Mouse (Mus musculus): ENCODE results near the gene Retreg3. TPM values are rescaled to one million over a fixed set of nuclear protein-coding genes. Genes with fewer than 3 reads are reported as not detected.
A peak's percentile ranks its signal among the peaks of the same experiment; 100 is the strongest.

Retreg3 gene
- polyA plus RNA-seq, 1 experiment from 2014 or later: 7.2 TPM

DNA sequence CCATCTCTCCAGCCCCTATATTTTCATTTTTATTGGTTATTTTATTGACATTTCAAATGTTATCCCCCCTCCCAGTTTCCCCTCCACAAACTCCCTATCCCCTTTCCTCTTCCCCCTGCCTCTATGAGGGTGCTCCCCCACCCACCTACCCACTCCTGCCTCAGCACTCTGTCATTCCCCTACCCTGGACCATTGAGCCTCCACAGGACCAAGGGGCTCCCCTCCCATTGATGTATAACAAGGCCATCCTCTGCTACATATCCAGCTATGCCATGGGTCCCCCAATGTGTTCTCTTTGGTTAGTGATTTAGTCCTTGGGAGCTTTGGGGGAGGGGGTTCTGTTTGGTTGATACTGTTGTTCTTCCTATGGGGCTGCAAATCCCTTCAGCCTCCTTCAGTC lies 35.0 kb upstream of the Retreg3 start:
- Histone ChIP-seq H3K27ac (ENCODE audit: low read depth) (no peak overlapping the region), H3K4me2 (ENCODE audit: low read length) (no peak overlapping the region), H3K9me3 (ENCODE audit: control insufficient read depth, low read length) (no peaks in the 10 kb centered on the region), H3K4me3 (ENCODE audit: low read depth, low read length) (no peak overlapping the region), H3K9ac (ENCODE audit: low read length) (no peak overlapping the region), H3K4me1 (replicated peaks; ENCODE audit: control insufficient read depth, insufficient read depth, low read length) (peaks cover 10% of the 10 kb centered on the region), H3K36me3 (ENCODE audit: control insufficient read depth, insufficient read depth, low read length) (no peaks in the 10 kb centered on the region), H3K27me3 (replicated peaks; ENCODE audit: control insufficient read depth, insufficient read depth, low read length) (no peaks in the 10 kb centered on the region)
- DNase-seq (ENCODE audit: low spot score) (no peak), ATAC-seq (replicated peaks; ENCODE audit: low FRiP score, low TSS enrichment, low read depth) (no peak)

DNA sequence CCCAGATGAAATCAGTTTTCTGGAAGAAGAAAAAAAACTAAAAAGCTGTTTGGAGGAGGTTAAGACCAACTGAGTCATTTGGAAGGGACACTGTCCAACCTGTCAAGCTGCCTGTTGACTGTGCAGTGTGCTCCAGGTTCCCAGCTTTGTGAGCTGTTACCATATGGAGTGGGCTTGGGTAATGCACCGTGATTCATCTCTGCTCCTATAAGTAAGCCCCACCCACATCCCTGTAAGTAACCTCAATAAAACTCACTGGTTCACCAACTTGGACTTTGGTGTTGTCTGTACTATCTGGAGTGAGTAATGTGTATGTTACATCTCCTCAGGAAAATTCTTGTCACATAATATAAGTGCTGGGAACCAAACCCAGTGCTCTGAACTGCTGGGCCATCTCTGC lies 33.1 kb upstream of the Retreg3 start:
- no peak for DNase-seq (ENCODE audit: low spot score)
- 61% methylated on average over 1 of the region's 1 CpGs for WGBS
- Histone ChIP-seq H3K4me2 (ENCODE audit: low read length) (no peak overlapping the region), H3K9ac (ENCODE audit: low read length) (no peak overlapping the region), H3K27ac (ENCODE audit: low read depth) (no peak overlapping the region), H3K27me3 (replicated peaks; ENCODE audit: control insufficient read depth, insufficient read depth, low read length) (no peaks in the 10 kb centered on the region), H3K9me3 (ENCODE audit: control insufficient read depth, low read length) (no peaks in the 10 kb centered on the region), H3K4me1 (replicated peaks; ENCODE audit: control insufficient read depth, insufficient read depth, low read length) (peaks cover 25% of the 10 kb centered on the region), H3K36me3 (ENCODE audit: control insufficient read depth, insufficient read depth, low read length) (no peaks in the 10 kb centered on the region), H3K4me3 (ENCODE audit: low read depth, low read length) (no peak overlapping the region)
- no peak; the same call in 1 of the 2 replicates for ATAC-seq (replicated peaks; ENCODE audit: low FRiP score, low TSS enrichment, low read depth)

- Histone ChIP-seq H3K9me3 (ENCODE audit: control insufficient read depth, low read length) (no peaks in the 10 kb centered on the region), H3K4me3 (ENCODE audit: low read depth, low read length) (no peak overlapping the region), H3K27me3 (replicated peaks; ENCODE audit: control insufficient read depth, insufficient read depth, low read length) (no peaks in the 10 kb centered on the region), H3K27ac (ENCODE audit: low read depth) (no peak overlapping the region), H3K36me3 (ENCODE audit: control insufficient read depth, insufficient read depth, low read length) (no peaks in the 10 kb centered on the region), H3K4me1 (replicated peaks; ENCODE audit: control insufficient read depth, insufficient read depth, low read length) (peaks cover 21% of the 10 kb centered on the region), H3K4me2 (ENCODE audit: low read length) (no peak overlapping the region), H3K9ac (ENCODE audit: low read length) (no peak overlapping the region)
- ATAC-seq (replicated peaks; ENCODE audit: low FRiP score, low TSS enrichment, low read depth) (no peak), DNase-seq (ENCODE audit: low spot score) (no peak)
- WGBS: 59% methylated on average over 2 of the region's 2 CpGs
Measured at GRCm38 (mm10) chr11:101151063-101151462, 31.4 kb upstream of the Retreg3 start.

DNA sequence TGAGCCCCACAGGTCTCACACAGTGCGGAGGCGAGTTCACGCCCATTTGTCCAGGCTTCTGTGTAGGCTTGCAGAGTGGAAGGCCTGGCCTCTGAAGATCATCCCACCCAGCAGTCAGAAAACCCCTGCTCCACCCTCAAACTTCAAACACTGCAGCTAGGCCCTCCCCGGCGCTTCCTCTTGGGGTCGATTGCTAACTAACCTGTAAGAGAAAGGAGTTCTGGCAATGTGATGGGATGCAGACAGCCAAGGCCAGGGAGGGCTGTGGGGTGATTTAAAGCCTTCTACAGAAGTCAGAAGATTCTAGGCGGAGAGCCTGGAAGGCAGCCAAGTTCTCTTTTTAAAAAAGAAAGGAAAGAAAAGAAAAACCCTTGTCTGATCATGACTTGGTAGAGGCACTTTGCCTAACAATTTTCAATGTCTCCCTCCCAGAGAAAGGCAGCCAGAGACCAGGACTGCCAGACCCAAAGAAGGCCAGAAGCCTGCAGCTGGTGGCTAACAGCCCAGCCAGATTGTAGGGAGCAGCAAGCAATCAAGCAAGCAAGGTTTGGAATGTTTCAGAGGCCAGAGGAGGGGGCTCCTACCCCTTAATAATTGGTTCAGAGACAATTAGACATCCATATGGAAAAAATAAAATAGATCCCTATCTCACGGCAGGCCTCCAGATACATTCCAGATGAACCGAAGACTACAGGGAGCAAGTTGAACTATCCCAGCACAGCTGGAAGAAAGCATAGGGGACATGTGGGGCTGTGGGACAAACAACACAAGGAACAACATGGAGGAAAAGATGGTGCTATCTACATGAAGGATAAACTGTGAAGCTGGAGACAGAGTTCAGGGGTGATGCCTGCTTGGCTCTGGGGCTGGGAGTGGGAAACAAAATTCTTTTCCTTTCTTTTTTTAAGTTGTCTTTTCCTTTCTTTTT lies 29.7 kb upstream of the Retreg3 start:
- peak overlapping the region; percentile 88 for H3K27ac ChIP-seq (ENCODE audit: low read depth)
- H3K9ac ChIP-seq (ENCODE audit: low read length): no peak overlapping the region
- H3K4me2 ChIP-seq (ENCODE audit: low read length): peak overlapping the region; percentile 9; the same call in 1 of the 2 replicates
- H3K27me3 ChIP-seq (replicated peaks; ENCODE audit: control insufficient read depth, insufficient read depth, low read length): no peaks in the 10 kb centered on the region
- 13% methylated on average over 9 of the region's 9 CpGs for WGBS
- H3K36me3 ChIP-seq (ENCODE audit: control insufficient read depth, insufficient read depth, low read length): no peaks in the 10 kb centered on the region
- DNase-seq (ENCODE audit: low spot score) (peak; percentile 73), ATAC-seq (replicated peaks; ENCODE audit: low FRiP score, low TSS enrichment, low read depth) (peak; percentile 58)
- H3K9me3 ChIP-seq (ENCODE audit: control insufficient read depth, low read length): no peaks in the 10 kb centered on the region
- H3K4me3 ChIP-seq (ENCODE audit: low read depth, low read length): no peak overlapping the region
- peaks cover 19% of the 10 kb centered on the region for H3K4me1 ChIP-seq (replicated peaks; ENCODE audit: control insufficient read depth, insufficient read depth, low read length)

DNA sequence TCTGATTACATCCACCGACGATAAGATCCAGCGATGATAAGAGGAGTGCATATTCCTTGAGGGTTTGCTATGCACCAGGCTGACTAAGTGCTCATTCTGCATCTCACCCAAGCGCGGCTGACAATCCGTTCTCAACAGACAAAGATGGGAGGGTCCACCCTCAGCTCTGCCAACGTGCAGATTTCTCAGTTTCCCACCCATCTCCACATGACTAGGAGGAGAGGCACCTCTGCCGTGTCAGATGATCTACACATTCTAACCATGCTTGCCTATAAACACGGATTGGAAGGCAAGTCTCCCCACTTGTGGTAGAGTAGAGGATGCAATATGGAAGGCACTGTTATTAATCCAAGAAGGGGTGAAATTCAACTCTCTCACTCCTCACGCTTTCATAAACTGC lies 29.1 kb upstream of the Retreg3 start:
- Histone ChIP-seq H3K36me3 (ENCODE audit: control insufficient read depth, insufficient read depth, low read length) (no peaks in the 10 kb centered on the region), H3K27ac (ENCODE audit: low read depth) (peak overlapping the region; percentile 88), H3K4me3 (ENCODE audit: low read depth, low read length) (no peak overlapping the region), H3K9ac (ENCODE audit: low read length) (no peak overlapping the region), H3K4me1 (replicated peaks; ENCODE audit: control insufficient read depth, insufficient read depth, low read length) (peaks cover 22% of the 10 kb centered on the region), H3K4me2 (ENCODE audit: low read length) (peak overlapping the region; percentile 9; the same call in 1 of the 2 replicates), H3K27me3 (replicated peaks; ENCODE audit: control insufficient read depth, insufficient read depth, low read length) (no peaks in the 10 kb centered on the region), H3K9me3 (ENCODE audit: control insufficient read depth, low read length) (no peaks in the 10 kb centered on the region)
- ATAC-seq (replicated peaks; ENCODE audit: low FRiP score, low TSS enrichment, low read depth): peak; percentile 21; the same call in 1 of the 2 replicates
- no peak for DNase-seq (ENCODE audit: low spot score)
- WGBS: 54% methylated on average over 10 of the region's 10 CpGs

- WGBS: 41% methylated on average over 10 of the region's 10 CpGs
- Histone ChIP-seq H3K4me3 (ENCODE audit: low read depth, low read length) (no peak overlapping the region), H3K9me3 (ENCODE audit: control insufficient read depth, low read length) (no peaks in the 10 kb centered on the region), H3K27me3 (replicated peaks; ENCODE audit: control insufficient read depth, insufficient read depth, low read length) (no peaks in the 10 kb centered on the region), H3K27ac (ENCODE audit: low read depth) (no peak overlapping the region), H3K36me3 (ENCODE audit: control insufficient read depth, insufficient read depth, low read length) (no peaks in the 10 kb centered on the region), H3K9ac (ENCODE audit: low read length) (no peak overlapping the region), H3K4me2 (ENCODE audit: low read length) (no peak overlapping the region), H3K4me1 (replicated peaks; ENCODE audit: control insufficient read depth, insufficient read depth, low read length) (peaks cover 23% of the 10 kb centered on the region)
- DNase-seq (ENCODE audit: low spot score): no peak
- no peak for ATAC-seq (replicated peaks; ENCODE audit: low FRiP score, low TSS enrichment, low read depth)
Measured at GRCm38 (mm10) chr11:101146377-101146776, 26.7 kb upstream of the Retreg3 start.

- Histone ChIP-seq H3K9ac (ENCODE audit: low read length) (no peak overlapping the region; the same call in 1 of the 2 replicates), H3K4me2 (ENCODE audit: low read length) (peak overlapping the region; percentile 58), H3K4me3 (ENCODE audit: low read depth, low read length) (peak overlapping the region; percentile 26), H3K27ac (ENCODE audit: low read depth) (no peak overlapping the region), H3K4me1 (replicated peaks; ENCODE audit: control insufficient read depth, insufficient read depth, low read length) (peaks cover 14% of the 10 kb centered on the region), H3K27me3 (replicated peaks; ENCODE audit: control insufficient read depth, insufficient read depth, low read length) (0 out of 2 replicates have a peak, but pooled peaks cover 7% of the 10 kb centered on the region), H3K9me3 (ENCODE audit: control insufficient read depth, low read length) (no peaks in the 10 kb centered on the region), H3K36me3 (ENCODE audit: control insufficient read depth, insufficient read depth, low read length) (no peaks in the 10 kb centered on the region)
- WGBS: 19% methylated on average over 17 of the region's 19 CpGs
- ATAC-seq (replicated peaks; ENCODE audit: low FRiP score, low TSS enrichment, low read depth) (peak; percentile 22; the same call in 1 of the 2 replicates), DNase-seq (ENCODE audit: low spot score) (peak; percentile 65)
Measured at GRCm38 (mm10) chr11:101143338-101144225, 23.9 kb upstream of the Retreg3 start.

GRCm38 (mm10) chr11:101142215-101142967 lies 22.7 kb upstream of the Retreg3 start:
- Histone ChIP-seq H3K27me3 (replicated peaks; ENCODE audit: control insufficient read depth, insufficient read depth, low read length) (0 out of 2 replicates have a peak, but pooled peaks cover 7% of the 10 kb centered on the region), H3K9ac (ENCODE audit: low read length) (no peak overlapping the region), H3K4me1 (replicated peaks; ENCODE audit: control insufficient read depth, insufficient read depth, low read length) (peaks cover 13% of the 10 kb centered on the region), H3K4me3 (ENCODE audit: low read depth, low read length) (no peak overlapping the region), H3K27ac (ENCODE audit: low read depth) (no peak overlapping the region), H3K36me3 (ENCODE audit: control insufficient read depth, insufficient read depth, low read length) (no peaks in the 10 kb centered on the region), H3K4me2 (ENCODE audit: low read length) (no peak overlapping the region), H3K9me3 (ENCODE audit: control insufficient read depth, low read length) (no peaks in the 10 kb centered on the region)
- DNase-seq (ENCODE audit: low spot score) (no peak), ATAC-seq (replicated peaks; ENCODE audit: low FRiP score, low TSS enrichment, low read depth) (no peak)
- 84% methylated on average over 10 of the region's 10 CpGs for WGBS

Data from intestine, embryonic 14.5 days (tissue).